Mouse (Mus musculus) lung, postnatal 0 days (tissue): ENCODE measurements at regions not wholly inside any gene's neighbourhood (a gene's known extent, or its start where the extent isn't known, plus 50 kb on each side); places are given as distances from the start of the nearest gene placed in this dataset.

ENCODE experiments used
- ATAC-seq: fragments of 200-750 bp; cut with Nextera tagmentation; 2 replicates; pipeline ENCODE4 v1.8.0; 2017; ENCODE audit warnings: moderate library complexity
- DNase-seq: peaks from one replicate; pipeline ENCODE4 v3.0.0-alpha.2; 2016; ENCODE audit warnings: low spot score
- H3K27ac ChIP-seq: fragments of 300-500 bp; sonication (generic); 2 replicates; pipeline ENCODE4 v1.5.1; 2014; ENCODE audit warnings: antibody characterized with exemption, mild to moderate bottlenecking, low read length, mixed read lengths
- H3K27me3 ChIP-seq: fragments of 300-500 bp; sonication (generic); replicated peaks from 2 replicates; pipeline ENCODE4 v1.6.1; 2014; ENCODE audit warnings: low read length, mixed read lengths; ENCODE audit not compliant: insufficient read depth
- H3K36me3 ChIP-seq: fragments of 300-500 bp; sonication (generic); 2 replicates; pipeline ENCODE4 v1.6.1; 2014; ENCODE audit warnings: low read length, mixed read lengths; ENCODE audit not compliant: insufficient read depth
- H3K4me1 ChIP-seq: fragments of 300-500 bp; sonication (generic); 2 replicates; pipeline ENCODE4 v1.6.1; 2014; ENCODE audit warnings: antibody characterized with exemption, low read depth, low read length, mixed read lengths; ENCODE audit not compliant: insufficient read depth
- H3K4me2 ChIP-seq: fragments of 300-500 bp; sonication (generic); replicated peaks from 2 replicates; pipeline ENCODE4 v1.6.1; 2014; ENCODE audit warnings: low read depth, mild to moderate bottlenecking, low read length, moderate library complexity, mixed read lengths
- H3K4me3 ChIP-seq: fragments of 300-500 bp; sonication (generic); 2 replicates; pipeline ENCODE4 v1.5.1; 2014; ENCODE audit warnings: low read depth, low read length
- H3K9ac ChIP-seq: fragments of 300-500 bp; sonication (generic); replicated peaks from 2 replicates; pipeline ENCODE4 v1.6.1; 2014; ENCODE audit warnings: low read depth, mild to moderate bottlenecking
- H3K9me3 ChIP-seq: fragments of 300-500 bp; sonication (generic); 2 replicates; pipeline ENCODE4 v1.6.1; 2016; ENCODE audit warnings: low read length, mixed read lengths
- CTCF ChIP-seq: IDR thresholded peaks from 2 replicates; pipeline ENCODE4 v1.5.1; 2016; ENCODE audit warnings: antibody characterized with exemption, mild to moderate bottlenecking
- EP300 ChIP-seq: IDR thresholded peaks from 2 replicates; pipeline ENCODE4 v1.6.1; 2016; ENCODE audit warnings: antibody characterized with exemption, mild to moderate bottlenecking, control low read depth
- whole genome bisulfite sequencing: fragments of 180-500 bp; shearing (Covaris S2); extraction: QIAGEN DNeasy Blood & Tissue Kit; methylation state at CpG from one replicate; pipeline ENCODE4 v1.1.7; 2014; 5-methylcytosine and 5-hydroxymethylcytosine counted together

GRCm38 (mm10) chr1:76453160-76453710 lies 907.2 kb downstream of the Slc4a3 start:
- WGBS, result 84% methylated on average over 7 of the region's 7 CpGs
- Histone ChIP-seq H3K9me3 (no peaks in the 10 kb centered on the region), H3K4me3 (no peak overlapping the region), H3K27me3 (no peaks in the 10 kb centered on the region), H3K36me3 (no peaks in the 10 kb centered on the region), H3K4me2 (no peak overlapping the region), H3K9ac (no peak overlapping the region), H3K4me1 (no peaks in the 10 kb centered on the region), H3K27ac (no peak overlapping the region)
- no peak for DNase-seq
- TF ChIP-seq CTCF (no peak), EP300 (no peak)
- no peak for ATAC-seq

- no peak overlapping the region for H3K4me3 ChIP-seq
- no peak for ATAC-seq
- H3K9ac ChIP-seq, result no peak overlapping the region
- TF ChIP-seq CTCF (no peak), EP300 (no peak)
- H3K9me3 ChIP-seq, result no peaks in the 10 kb centered on the region
- no peaks in the 10 kb centered on the region for H3K36me3 ChIP-seq
- H3K27me3 ChIP-seq, result no peaks in the 10 kb centered on the region
- H3K4me1 ChIP-seq, result no peaks in the 10 kb centered on the region
- no peak overlapping the region for H3K27ac ChIP-seq
- no peak overlapping the region for H3K4me2 ChIP-seq
- WGBS, result 89% methylated on average over 2 of the region's 2 CpGs
- DNase-seq, result no peak
Measured at GRCm38 (mm10) chr1:76466562-76466961, 920.5 kb downstream of the Slc4a3 start.

- Histone ChIP-seq H3K9me3 (no peaks in the 10 kb centered on the region), H3K4me3 (no peak overlapping the region), H3K4me2 (no peak overlapping the region), H3K36me3 (no peaks in the 10 kb centered on the region), H3K9ac (no peak overlapping the region), H3K27ac (no peak overlapping the region), H3K27me3 (no peaks in the 10 kb centered on the region), H3K4me1 (no peaks in the 10 kb centered on the region)
- TF ChIP-seq EP300 (no peak), CTCF (no peak)
- DNase-seq (no peak), ATAC-seq (no peak)
- 79% methylated on average over 4 of the region's 4 CpGs for WGBS
Measured at GRCm38 (mm10) chr1:76484193-76484592, 938.1 kb downstream of the Slc4a3 start.

GRCm38 (mm10) chr1:76487481-76487880 lies 941.4 kb downstream of the Slc4a3 start:
- no peaks in the 10 kb centered on the region for H3K36me3 ChIP-seq
- H3K27ac ChIP-seq, result no peak overlapping the region
- H3K27me3 ChIP-seq, result no peaks in the 10 kb centered on the region
- H3K9ac ChIP-seq, result no peak overlapping the region
- DNase-seq (no peak), ATAC-seq (no peak)
- no peaks in the 10 kb centered on the region for H3K9me3 ChIP-seq
- no peaks in the 10 kb centered on the region for H3K4me1 ChIP-seq
- TF ChIP-seq EP300 (no peak), CTCF (no peak)
- no peak overlapping the region for H3K4me2 ChIP-seq
- H3K4me3 ChIP-seq, result no peak overlapping the region
- 81% methylated on average over 4 of the region's 4 CpGs for WGBS

- no peaks in the 10 kb centered on the region for H3K36me3 ChIP-seq
- no peaks in the 10 kb centered on the region for H3K4me1 ChIP-seq
- H3K9me3 ChIP-seq, result no peaks in the 10 kb centered on the region
- TF ChIP-seq CTCF, result no peak
- no peak overlapping the region for H3K4me3 ChIP-seq
- DNase-seq, result peak; percentile 33
- H3K27me3 ChIP-seq, result no peaks in the 10 kb centered on the region
- no peak for ATAC-seq
- no peak overlapping the region for H3K27ac ChIP-seq
- 61% methylated on average over 12 of the region's 12 CpGs for WGBS
- no peak overlapping the region for H3K9ac ChIP-seq
- no peak overlapping the region for H3K4me2 ChIP-seq
Measured at GRCm38 (mm10) chr1:76489681-76490492, 943.8 kb downstream of the Slc4a3 start.

- Histone ChIP-seq H3K9me3 (no peaks in the 10 kb centered on the region), H3K27ac (no peak overlapping the region), H3K4me2 (no peak overlapping the region), H3K9ac (no peak overlapping the region), H3K36me3 (no peaks in the 10 kb centered on the region), H3K4me3 (no peak overlapping the region), H3K4me1 (no peaks in the 10 kb centered on the region), H3K27me3 (no peaks in the 10 kb centered on the region)
- TF ChIP-seq EP300, result no peak
- TF ChIP-seq CTCF, result no peak
- WGBS, result 47% methylated on average over 7 of the region's 7 CpGs
- DNase-seq (no peak), ATAC-seq (no peak)
Measured at GRCm38 (mm10) chr1:76490719-76491118, 944.7 kb downstream of the Slc4a3 start.
